Mouse (Mus musculus) spleen, postnatal 4 days (tissue): ENCODE results near the gene Sike1.

ENCODE experiments used
- DNase-seq, 2 experiments: peaks; one replicate each; pipeline ENCODE4 v3.0.0; 2022; ENCODE audit warnings: low spot score in 2 of 2

Sike1 gene

GRCm38 (mm10) chr3:102995605-102996321 lies at the start of gene Sike1:
Gene Sike1 (plus strand): TSS chr3:102995708.
- DNase-seq, result peak; percentile 92 to 96

- DNase-seq, result no peak
These were observed 49.2 kb upstream of the Sike1 start for GRCm38 (mm10) chr3:102946312-102946711.

- DNase-seq, result peak in 1 of 2 experiments; percentile 21
These were observed 48.6 kb upstream of the Sike1 start for GRCm38 (mm10) chr3:102946861-102947260.

GRCm38 (mm10) chr3:102954476-102954875 lies 41.0 kb upstream of the Sike1 start:
- DNase-seq, result no peak

GRCm38 (mm10) chr3:102955143-102955542 lies 40.4 kb upstream of the Sike1 start:
- no peak for DNase-seq

- DNase-seq, result no peak
These were observed 39.9 kb upstream of the Sike1 start for GRCm38 (mm10) chr3:102955596-102955995.

GRCm38 (mm10) chr3:102964033-102964432 lies 31.5 kb upstream of the Sike1 start, which contains the start of gene Nr1h5:
Gene Nr1h5 (minus strand): TSS chr3:102964133.
- DNase-seq, result no peak

GRCm38 (mm10) chr3:102970067-102970466 lies 25.4 kb upstream of the Sike1 start:
- DNase-seq, result peak in 1 of 2 experiments; percentile 30

GRCm38 (mm10) chr3:102970508-102970907 lies 25.0 kb upstream of the Sike1 start:
- peak in 1 of 2 experiments; percentile 13 for DNase-seq

GRCm38 (mm10) chr3:102976906-102977305 lies 18.6 kb upstream of the Sike1 start:
- DNase-seq, result no peak

GRCm38 (mm10) chr3:102979550-102980348 lies 15.8 kb upstream of the Sike1 start:
- no peak for DNase-seq

- DNase-seq, result no peak
These were observed 15.2 kb upstream of the Sike1 start for GRCm38 (mm10) chr3:102980349-102980736.

GRCm38 (mm10) chr3:102991041-102991440 lies 4.5 kb upstream of the Sike1 start:
- no peak for DNase-seq

- DNase-seq, result no peak
These were observed 2.6 kb upstream of the Sike1 start for GRCm38 (mm10) chr3:102992936-102993335.

- no peak for DNase-seq
These were observed 289 bp upstream of the Sike1 start for GRCm38 (mm10) chr3:102995233-102995604.

GRCm38 (mm10) chr3:102997036-102997435 lies 1.5 kb downstream of the Sike1 start:
- no peak for DNase-seq

GRCm38 (mm10) chr3:102997591-102997990 lies 2.1 kb downstream of the Sike1 start:
- DNase-seq, result no peak

GRCm38 (mm10) chr3:103001595-103001994 lies 6.1 kb downstream of the Sike1 start:
- no peak for DNase-seq

- no peak for DNase-seq
These were observed 21.8 kb downstream of the Sike1 start for GRCm38 (mm10) chr3:103017350-103017749.

GRCm38 (mm10) chr3:103019462-103019861 lies 24.0 kb downstream of the Sike1 start:
- no peak for DNase-seq

GRCm38 (mm10) chr3:103020249-103020942 lies 24.9 kb downstream of the Sike1 start, which contains the start of gene Csde1:
Gene Csde1 (plus strand): TSS chr3:103020426.
- peak; percentile 95 to 97 for DNase-seq

- peak; percentile 87 to 93 for DNase-seq
These were observed 25.6 kb downstream of the Sike1 start for GRCm38 (mm10) chr3:103020943-103021638.
